In genomic region chr5:132294469-132294868, GRCm38 (mm10) we compare ENCODE assay signal across 23 mouse cellular contexts.
DNase-seq lines count a peak whose midpoint lies in the region; ATAC-seq lines count a peak whose summit lies in the region.
"Had no signal": no experiment of that assay in that cellular context is flagged by ENCODE, and none has a peak within 500 bp of the region (broad histone marks: within the 10 kb centered on the region; RNA-seq: fewer than 3 reads in every experiment).

No protein-coding gene starts in this region.

- 0 out of 2 replicates have a peak, but pooled peaks cover 4% of the 10 kb centered on the region for H3K27me3 ChIP-seq in forebrain, embryonic 12.5 days
- H3K27me3 ChIP-seq in forebrain, embryonic 16.5 days (replicated peaks; ENCODE audit: control insufficient read depth, insufficient read depth, low read length): no peaks in the 10 kb centered on the region
- H3K27me3 ChIP-seq in midbrain, embryonic 14.5 days (ENCODE audit: control insufficient read depth, insufficient read depth, low read length): no peaks in the 10 kb centered on the region
- no peaks in the 10 kb centered on the region for H3K27me3 ChIP-seq in midbrain, embryonic 11.5 days (ENCODE audit: control insufficient read depth, insufficient read depth, low read length)
- no peaks in the 10 kb centered on the region for H3K27me3 ChIP-seq in hindbrain, embryonic 16.5 days (replicated peaks; ENCODE audit: control insufficient read depth, insufficient read depth, low read length)
- H3K27me3 ChIP-seq in heart, embryonic 11.5 days (ENCODE audit: control insufficient read depth, insufficient read depth, low read length): no peaks in the 10 kb centered on the region
- H3K27me3 ChIP-seq: embryonic facial prominence, embryonic 12.5 days; lung, embryonic 15.5 days had no signal

- H3K4me2 ChIP-seq in forebrain, embryonic 12.5 days: no peak overlapping the region
- no peak overlapping the region for H3K4me2 ChIP-seq in forebrain, embryonic 16.5 days (ENCODE audit: low read length)
- H3K4me2 ChIP-seq in midbrain, embryonic 14.5 days (ENCODE audit: low read length): no peak overlapping the region; the same call in 1 of the 2 replicates
- no peak overlapping the region for H3K4me2 ChIP-seq in midbrain, embryonic 11.5 days
- no peak overlapping the region for H3K4me2 ChIP-seq in hindbrain, embryonic 16.5 days (ENCODE audit: low read length)
- no peak overlapping the region for H3K4me2 ChIP-seq in heart, embryonic 11.5 days
- H3K4me2 ChIP-seq: embryonic facial prominence, embryonic 12.5 days; lung, embryonic 15.5 days had no signal

- no peaks in the 10 kb centered on the region for H3K9me3 ChIP-seq in forebrain, embryonic 12.5 days
- H3K9me3 ChIP-seq in forebrain, embryonic 16.5 days (ENCODE audit: control insufficient read depth, low read length): no peaks in the 10 kb centered on the region
- H3K9me3 ChIP-seq in midbrain, embryonic 14.5 days (ENCODE audit: control insufficient read depth, low read length): no peaks in the 10 kb centered on the region
- no peaks in the 10 kb centered on the region for H3K9me3 ChIP-seq in midbrain, embryonic 11.5 days (ENCODE audit: control insufficient read depth, low read length)
- H3K9me3 ChIP-seq in hindbrain, embryonic 16.5 days (ENCODE audit: control insufficient read depth, low read length): no peaks in the 10 kb centered on the region
- no peaks in the 10 kb centered on the region for H3K9me3 ChIP-seq in heart, embryonic 11.5 days (replicated peaks; ENCODE audit: control insufficient read depth, low read length)
- H3K9me3 ChIP-seq: embryonic facial prominence, embryonic 12.5 days; lung, embryonic 15.5 days had no signal

- peak; percentile 41 for DNase-seq in midbrain, embryonic 14.5 days
- DNase-seq in midbrain, embryonic 11.5 days (ENCODE audit: low spot score, missing footprints): no peak
- DNase-seq in WW6 (ENCODE audit: low read depth, low spot score): peak; percentile 11
- no peak for DNase-seq in gastrocnemius, postnatal 36 days
- DNase-seq: adrenal gland, postnatal 25 days; B cell, adult 2 months; cerebellum, adult 11-12 months; gastrocnemius, postnatal 25 days; heart, postnatal 10 days; kidney, adult 11 months; kidney, postnatal 10 days; lung, postnatal 4 days; right cerebral cortex, adult 18-20 months; thymus, postnatal 14 days had no signal

- no peak for ATAC-seq in forebrain, embryonic 12.5 days (ENCODE audit: low FRiP score)
- no peak for ATAC-seq in forebrain, embryonic 16.5 days
- no peak for ATAC-seq in midbrain, embryonic 14.5 days (ENCODE audit: low FRiP score, low TSS enrichment)
- no peak for ATAC-seq in midbrain, embryonic 11.5 days (ENCODE audit: low FRiP score)
- ATAC-seq in hindbrain, embryonic 16.5 days: no peak
- ATAC-seq in heart, embryonic 11.5 days (replicated peaks; ENCODE audit: insufficient number of reproducible peaks, low FRiP score, low TSS enrichment): no peak
- ATAC-seq: Patski had no signal

- peak overlapping the region; percentile 31; the same call in 1 of the 2 replicates for H3K27ac ChIP-seq in forebrain, embryonic 12.5 days
- H3K27ac ChIP-seq in forebrain, embryonic 16.5 days (ENCODE audit: low read length): no peak overlapping the region
- no peak overlapping the region; the same call in 1 of the 2 replicates for H3K27ac ChIP-seq in midbrain, embryonic 14.5 days (replicated peaks; ENCODE audit: low read depth, low read length)
- no peak overlapping the region for H3K27ac ChIP-seq in midbrain, embryonic 11.5 days (ENCODE audit: low read depth, low read length)
- no peak overlapping the region for H3K27ac ChIP-seq in hindbrain, embryonic 16.5 days (ENCODE audit: low read depth, low read length)
- H3K27ac ChIP-seq in heart, embryonic 11.5 days (ENCODE audit: low read depth, low read length): no peak overlapping the region
- H3K27ac ChIP-seq: embryonic facial prominence, embryonic 12.5 days; liver, embryonic 14.5 days; lung, embryonic 15.5 days had no signal

- no peaks in the 10 kb centered on the region for H3K36me3 ChIP-seq in forebrain, embryonic 12.5 days (replicated peaks)
- H3K36me3 ChIP-seq in forebrain, embryonic 16.5 days (ENCODE audit: control insufficient read depth, insufficient read depth): no peaks in the 10 kb centered on the region
- no peaks in the 10 kb centered on the region for H3K36me3 ChIP-seq in midbrain, embryonic 14.5 days (ENCODE audit: control insufficient read depth, insufficient read depth, low read length)
- H3K36me3 ChIP-seq in midbrain, embryonic 11.5 days (ENCODE audit: control insufficient read depth, insufficient read depth, low read length): no peaks in the 10 kb centered on the region
- H3K36me3 ChIP-seq in hindbrain, embryonic 16.5 days (ENCODE audit: control insufficient read depth, insufficient read depth, low read length): no peaks in the 10 kb centered on the region
- no peaks in the 10 kb centered on the region for H3K36me3 ChIP-seq in heart, embryonic 11.5 days (ENCODE audit: control insufficient read depth, insufficient read depth, low read length)
- H3K36me3 ChIP-seq: embryonic facial prominence, embryonic 12.5 days; lung, embryonic 15.5 days had no signal

- no peak overlapping the region for H3K4me3 ChIP-seq in forebrain, embryonic 12.5 days (replicated peaks)
- H3K4me3 ChIP-seq in forebrain, embryonic 16.5 days (replicated peaks; ENCODE audit: low read length): no peak overlapping the region
- no peak overlapping the region for H3K4me3 ChIP-seq in midbrain, embryonic 14.5 days (replicated peaks; ENCODE audit: low read depth, low read length)
- no peak overlapping the region for H3K4me3 ChIP-seq in midbrain, embryonic 11.5 days (ENCODE audit: low read depth, low read length)
- H3K4me3 ChIP-seq in hindbrain, embryonic 16.5 days (ENCODE audit: low read length): no peak overlapping the region
- no peak overlapping the region for H3K4me3 ChIP-seq in heart, embryonic 11.5 days (ENCODE audit: low read depth, low read length)
- H3K4me3 ChIP-seq: embryonic facial prominence, embryonic 12.5 days; erythroblast, embryonic 14.5 days; lung, embryonic 15.5 days had no signal

- WGBS in forebrain, embryonic 12.5 days: 12% methylated on average over 3 of the region's 3 CpGs
- 29% methylated on average over 3 of the region's 3 CpGs for WGBS in forebrain, embryonic 16.5 days
- WGBS in midbrain, embryonic 14.5 days: 13% methylated on average over 3 of the region's 3 CpGs
- WGBS in midbrain, embryonic 11.5 days: 21% methylated on average over 3 of the region's 3 CpGs
- 25% methylated on average over 3 of the region's 3 CpGs for WGBS in hindbrain, embryonic 16.5 days
- WGBS in heart, embryonic 11.5 days (ENCODE audit: insufficient replicate concordance): 28% methylated on average over 3 of the region's 3 CpGs

- 0 out of 2 replicates have a peak overlapping the region, but pooled peaks have one; percentile 21 for H3K9ac ChIP-seq in forebrain, embryonic 12.5 days
- no peak overlapping the region for H3K9ac ChIP-seq in forebrain, embryonic 16.5 days (replicated peaks; ENCODE audit: low read depth, low read length)
- no peak overlapping the region for H3K9ac ChIP-seq in midbrain, embryonic 14.5 days (replicated peaks; ENCODE audit: low read length)
- no peak overlapping the region for H3K9ac ChIP-seq in midbrain, embryonic 11.5 days (ENCODE audit: low read length)
- 0 out of 2 replicates have a peak overlapping the region, but pooled peaks have one; percentile 27 for H3K9ac ChIP-seq in hindbrain, embryonic 16.5 days (ENCODE audit: low read depth, low read length)
- no peak overlapping the region for H3K9ac ChIP-seq in heart, embryonic 11.5 days (ENCODE audit: low read depth, low read length)
- H3K9ac ChIP-seq: embryonic facial prominence, embryonic 12.5 days; liver, embryonic 14.5 days; lung, embryonic 15.5 days had no signal

- intact Hi-C loops in gastrocnemius, postnatal 36 days (cut with DNase I): no loop called here

- peaks cover 67% of the 10 kb centered on the region for H3K4me1 ChIP-seq in forebrain, embryonic 12.5 days
- peaks cover 59% of the 10 kb centered on the region for H3K4me1 ChIP-seq in forebrain, embryonic 16.5 days (replicated peaks; ENCODE audit: control insufficient read depth, insufficient read depth, low read length)
- peaks cover 47% of the 10 kb centered on the region for H3K4me1 ChIP-seq in midbrain, embryonic 14.5 days (ENCODE audit: control insufficient read depth, insufficient read depth, low read length)
- peaks cover 37% of the 10 kb centered on the region for H3K4me1 ChIP-seq in midbrain, embryonic 11.5 days (ENCODE audit: control insufficient read depth, insufficient read depth, low read length)
- H3K4me1 ChIP-seq in hindbrain, embryonic 16.5 days (ENCODE audit: control insufficient read depth, insufficient read depth, low read depth, low read length): peaks cover 31% of the 10 kb centered on the region
- peaks cover 16% of the 10 kb centered on the region for H3K4me1 ChIP-seq in heart, embryonic 11.5 days (ENCODE audit: control insufficient read depth, insufficient read depth, low read length)
- H3K4me1 ChIP-seq: lung, embryonic 15.5 days had no signal

Comparison
In these comparisons a context has a peak if more than half of its experiments do, and no peak if none do; other contexts are left out.
1. H3K9ac ChIP-seq: peak in forebrain, embryonic 12.5 days (single experiment) and hindbrain, embryonic 16.5 days (single experiment); none in forebrain, embryonic 16.5 days (single experiment), midbrain, embryonic 14.5 days (single experiment), midbrain, embryonic 11.5 days (single experiment) and heart, embryonic 11.5 days (single experiment).
2. DNase-seq: peak in midbrain, embryonic 14.5 days (single experiment) and WW6 (single experiment); none in midbrain, embryonic 11.5 days (single experiment) and gastrocnemius, postnatal 36 days (0 of 2).